Mouse (Mus musculus): ENCODE measurements around the gene Focad.
"Not testable (repeated sequence)": the region's sequence is repeated elsewhere in the genome, so short reads cannot be mapped to it uniquely, and the experiment has no call there.

The Focad gene

GRCm38 (mm10) chr4:88302291-88302690, 207.9 kb downstream of the Focad start:
- peak; percentile 46 for DNase-seq (ENCODE audit: low read depth)

- no peak for DNase-seq (ENCODE audit: low read depth)
Observed at GRCm38 (mm10) chr4:88307691-88308090, 213.3 kb downstream of the Focad start.

- DNase-seq (ENCODE audit: low read depth), result no peak
Observed at GRCm38 (mm10) chr4:88308342-88309116, 214.1 kb downstream of the Focad start.

GRCm38 (mm10) chr4:88309676-88310075, 215.2 kb downstream of the Focad start:
- peak; percentile 41 for DNase-seq (ENCODE audit: low read depth)

- DNase-seq (ENCODE audit: low read depth), result no peak
Observed at GRCm38 (mm10) chr4:88314898-88315297, 220.5 kb downstream of the Focad start.

GRCm38 (mm10) chr4:88320067-88320466, 225.6 kb downstream of the Focad start:
- DNase-seq (ENCODE audit: low read depth), result no peak

GRCm38 (mm10) chr4:88325392-88325791, 231.0 kb downstream of the Focad start:
- no peak for DNase-seq (ENCODE audit: low read depth)

- no peak for DNase-seq (ENCODE audit: low read depth)
Observed at GRCm38 (mm10) chr4:88334533-88334932, 240.1 kb downstream of the Focad start.

GRCm38 (mm10) chr4:88336753-88337152, 242.3 kb downstream of the Focad start:
- DNase-seq (ENCODE audit: low read depth), result no peak

- no peak for DNase-seq (ENCODE audit: low read depth)
Observed at GRCm38 (mm10) chr4:88337365-88337764, 242.9 kb downstream of the Focad start.

- no peak for DNase-seq (ENCODE audit: low read depth)
Observed at GRCm38 (mm10) chr4:88338130-88338529, 243.7 kb downstream of the Focad start.

GRCm38 (mm10) chr4:88344468-88344867, 250.0 kb downstream of the Focad start:
- DNase-seq (ENCODE audit: low read depth), result no peak

- DNase-seq (ENCODE audit: low read depth), result no peak
Observed at GRCm38 (mm10) chr4:88345065-88345464, 250.6 kb downstream of the Focad start.

- no peak for DNase-seq (ENCODE audit: low read depth)
Observed at GRCm38 (mm10) chr4:88345938-88346337, 251.5 kb downstream of the Focad start.

GRCm38 (mm10) chr4:88350910-88351309, 256.5 kb downstream of the Focad start:
- DNase-seq (ENCODE audit: low read depth), result peak; percentile 84

GRCm38 (mm10) chr4:88356652-88357051, 262.2 kb downstream of the Focad start:
- DNase-seq (ENCODE audit: low read depth), result peak; percentile 10

- no peak for DNase-seq (ENCODE audit: low read depth)
Observed at GRCm38 (mm10) chr4:88357431-88357830, 263.0 kb downstream of the Focad start.

GRCm38 (mm10) chr4:88369951-88370350, 275.5 kb downstream of the Focad start:
- no peak for DNase-seq (ENCODE audit: low read depth)

- no peak for DNase-seq (ENCODE audit: low read depth)
Observed at GRCm38 (mm10) chr4:88370819-88371218, 276.4 kb downstream of the Focad start.

- no peak for DNase-seq (ENCODE audit: low read depth)
Observed at GRCm38 (mm10) chr4:88372293-88373224, 278.1 kb downstream of the Focad start.

GRCm38 (mm10) chr4:88390036-88390435, 295.6 kb downstream of the Focad start:
- no peak for DNase-seq (ENCODE audit: low read depth)

GRCm38 (mm10) chr4:88390596-88390995, 296.2 kb downstream of the Focad start:
- DNase-seq (ENCODE audit: low read depth), result not testable (repeated sequence)

GRCm38 (mm10) chr4:88395717-88396116, 301.3 kb downstream of the Focad start:
- DNase-seq (ENCODE audit: low read depth), result no peak

Data from naive thymus-derived CD4-positive, alpha-beta T cell, adult 2 months (primary cell).